Mouse (Mus musculus) MEL (cell line): ENCODE measurements around the gene Hpse2. TPM values are rescaled to one million over a fixed set of nuclear protein-coding genes. Genes with fewer than 3 reads are reported as not detected.
A peak's percentile ranks its signal among the peaks of the same experiment; 100 is the strongest.

ENCODE experiments used
- DNase-seq: peaks from one replicate; pipeline ENCODE4 v3.0.0; 2011; ENCODE audit warnings: low read depth, low spot score
- H3K27ac ChIP-seq: 2 replicates; pipeline ENCODE4 v1.5.1; 2012; ENCODE audit warnings: low read depth, mild to moderate bottlenecking, control low read depth, low read length, moderate library complexity; ENCODE audit not compliant: control insufficient read depth
- H3K27me3 ChIP-seq, 2 experiments: fragments of 150-350 bp in 1 of 2; sonication (generic) in 1 of 2; 2 replicates each; pipeline ENCODE4 v1.6.1; 2012; ENCODE audit warnings: low read length in 2 of 2, mild to moderate bottlenecking in 2 of 2, improper control_type of control experiment in 1 of 2, moderate library complexity in 1 of 2; ENCODE audit not compliant: insufficient read depth in 2 of 2, control insufficient read depth in 1 of 2
- H3K36me3 ChIP-seq, 2 experiments: 2 replicates each; pipeline ENCODE4 v1.6.1; 2012 to 2014; ENCODE audit warnings: low read length in 2 of 2, improper control_type of control experiment in 1 of 2, inconsistent platforms in 1 of 2, mild to moderate bottlenecking in 1 of 2; ENCODE audit not compliant: insufficient read depth in 2 of 2, control insufficient read depth in 1 of 2
- H3K4me1 ChIP-seq, 2 experiments: fragments of 150-350 bp in 1 of 2; sonication (generic) in 1 of 2; 2 replicates each; pipeline ENCODE4 v1.6.1; 2012; ENCODE audit warnings: low read length in 2 of 2, improper control_type of control experiment in 1 of 2, mild to moderate bottlenecking in 1 of 2; ENCODE audit not compliant: insufficient read depth in 2 of 2, control insufficient read depth in 1 of 2
- H3K4me3 ChIP-seq, 2 experiments: fragments of 150-350 bp in 1 of 2; sonication (generic) in 1 of 2; 2 replicates each; pipeline ENCODE4 v1.5.1; 2012; ENCODE audit warnings: low read depth in 2 of 2, low read length in 2 of 2, mild to moderate bottlenecking in 2 of 2, moderate library complexity in 2 of 2, control low read depth in 1 of 2, improper control_type of control experiment in 1 of 2; ENCODE audit not compliant: control insufficient read depth in 1 of 2, insufficient read depth in 1 of 2
- H3K79me2 ChIP-seq: 2 replicates; pipeline ENCODE4 v1.6.1; 2012; ENCODE audit warnings: mild to moderate bottlenecking, low read length, moderate library complexity; ENCODE audit not compliant: control insufficient read depth, poor library complexity, insufficient read depth
- H3K9ac ChIP-seq: 2 replicates; pipeline ENCODE4 v1.6.1; 2012; ENCODE audit warnings: low read depth, mild to moderate bottlenecking, control low read depth, low read length, moderate library complexity; ENCODE audit not compliant: control insufficient read depth, poor library complexity, severe bottlenecking
- H3K9me3 ChIP-seq: fragments of 150-350 bp; sonication (generic); replicated peaks from 2 replicates; pipeline ENCODE4 v1.6.1; 2012; ENCODE audit warnings: mild to moderate bottlenecking, low read length, improper control_type of control experiment, moderate library complexity; ENCODE audit not compliant: insufficient read depth
- CHD1 ChIP-seq: IDR thresholded peaks from 2 replicates; pipeline ENCODE4 v1.6.1; 2012; ENCODE audit warnings: low read depth, mild to moderate bottlenecking, inconsistent platforms, low read length, improper control_type of control experiment
- ELF1 ChIP-seq: IDR thresholded peaks from 2 replicates; pipeline ENCODE4 v1.6.1; 2014; ENCODE audit warnings: low read depth, mild to moderate bottlenecking, inconsistent platforms, low read length, improper control_type of control experiment, moderate library complexity
- GABPA ChIP-seq: IDR thresholded peaks from 2 replicates; pipeline ENCODE4 v1.6.1; 2012; ENCODE audit warnings: low read depth, mild to moderate bottlenecking, inconsistent platforms, low read length, improper control_type of control experiment, moderate library complexity
- HCFC1 ChIP-seq: IDR thresholded peaks from 2 replicates; pipeline ENCODE4 v1.6.1; 2012; ENCODE audit warnings: low read depth, mild to moderate bottlenecking, inconsistent platforms, low read length, improper control_type of control experiment, moderate library complexity
- JUND ChIP-seq: IDR thresholded peaks from 2 replicates; pipeline ENCODE4 v1.6.1; 2011; ENCODE audit warnings: low read depth, mild to moderate bottlenecking, improper control_type of control experiment, low read length
- KAT2A ChIP-seq: conservative IDR thresholded peaks from 2 replicates; pipeline ENCODE4 v1.6.1; 2012; ENCODE audit warnings: low read depth, low read length, improper control_type of control experiment, inconsistent platforms
- MAZ ChIP-seq: IDR thresholded peaks from 2 replicates; pipeline ENCODE4 v1.6.1; 2012; ENCODE audit warnings: low read depth, mild to moderate bottlenecking, inconsistent platforms, low read length, improper control_type of control experiment
- MEF2A ChIP-seq: IDR thresholded peaks from 2 replicates; pipeline ENCODE4 v1.6.1; 2014; ENCODE audit warnings: low read depth, mild to moderate bottlenecking, inconsistent platforms, low read length, improper control_type of control experiment; ENCODE audit not compliant: poor library complexity, insufficient replicate concordance, severe bottlenecking; ENCODE audit errors: extremely low read depth
- MXI1 ChIP-seq: IDR thresholded peaks from 2 replicates; pipeline ENCODE4 v1.6.1; 2011; ENCODE audit warnings: mild to moderate bottlenecking, low read depth, low read length, improper control_type of control experiment
- MYB ChIP-seq: IDR thresholded peaks from 2 replicates; pipeline ENCODE4 v1.6.1; 2011; ENCODE audit warnings: mild to moderate bottlenecking, low read depth, low read length, improper control_type of control experiment
- MYC ChIP-seq: IDR thresholded peaks from 2 replicates; pipeline ENCODE4 v1.6.1; 2011; ENCODE audit warnings: low read depth, mild to moderate bottlenecking, low read length, improper control_type of control experiment, moderate library complexity
- NRF1 ChIP-seq: IDR thresholded peaks from 2 replicates; pipeline ENCODE4 v1.6.1; 2014; ENCODE audit warnings: low read depth, mild to moderate bottlenecking, inconsistent platforms, low read length, improper control_type of control experiment, moderate library complexity; ENCODE audit not compliant: poor library complexity, insufficient read depth, severe bottlenecking
- RAD21 ChIP-seq: IDR thresholded peaks from 2 replicates; pipeline ENCODE4 v1.6.1; 2011; ENCODE audit warnings: mild to moderate bottlenecking, low read depth, low read length, improper control_type of control experiment
- SIN3A ChIP-seq: IDR thresholded peaks from 2 replicates; pipeline ENCODE4 v1.6.1; 2012; ENCODE audit warnings: low read length, improper control_type of control experiment, inconsistent platforms
- TBP ChIP-seq: IDR thresholded peaks from 2 replicates; pipeline ENCODE4 v1.8.0; 2011; ENCODE audit warnings: low read depth, low read length, improper control_type of control experiment
- TCF12 ChIP-seq: IDR thresholded peaks from 2 replicates; pipeline ENCODE4 v1.6.1; 2014; ENCODE audit warnings: low read depth, mild to moderate bottlenecking, inconsistent platforms, low read length, improper control_type of control experiment, moderate library complexity
- UBTF ChIP-seq: IDR thresholded peaks from 2 replicates; pipeline ENCODE4 v1.6.1; 2012; ENCODE audit warnings: low read depth, mild to moderate bottlenecking, inconsistent platforms, low read length, improper control_type of control experiment, moderate library complexity, borderline replicate concordance; ENCODE audit not compliant: insufficient read depth
- ZC3H11A ChIP-seq: IDR thresholded peaks from 2 replicates; pipeline ENCODE4 v1.6.1; 2012; ENCODE audit warnings: low read depth, mild to moderate bottlenecking, inconsistent platforms, low read length, improper control_type of control experiment
- ZKSCAN1 ChIP-seq: IDR thresholded peaks from 2 replicates; pipeline ENCODE4 v1.6.1; 2012; ENCODE audit warnings: low read depth, mild to moderate bottlenecking, inconsistent platforms, low read length, improper control_type of control experiment, moderate library complexity
- ZNF384 ChIP-seq: IDR thresholded peaks from 2 replicates; pipeline ENCODE4 v1.6.1; 2012; ENCODE audit warnings: low read depth, mild to moderate bottlenecking, inconsistent platforms, low read length, improper control_type of control experiment
- polyA plus RNA-seq, 2 experiments: library from polyadenylated mRNA; stranded (reverse) in 1 of 2; unstranded in 1 of 2; fragments of >175 nt in 1 of 2; fragments of >200 nt in 1 of 2; gene quantifications; 2 replicates each; pipeline versions ENCODE4 v1.2.1 to v1.2.4; 2012; ENCODE audit warnings: low replicate concordance in 2 of 2, low read depth in 1 of 2; ENCODE audit not compliant: insufficient read length in 2 of 2, insufficient read depth in 1 of 2, missing spikeins in 1 of 2
- total RNA-seq: library from RNA; depleted of rRNA; stranded (reverse); fragments of 300-350 nt; gene quantifications from 2 replicates; pipeline ENCODE4 v1.2.3, GENCODE M21; 2012

Gene Hpse2
- total and polyA plus RNA-seq, 3 experiments, result not detected

DNA sequence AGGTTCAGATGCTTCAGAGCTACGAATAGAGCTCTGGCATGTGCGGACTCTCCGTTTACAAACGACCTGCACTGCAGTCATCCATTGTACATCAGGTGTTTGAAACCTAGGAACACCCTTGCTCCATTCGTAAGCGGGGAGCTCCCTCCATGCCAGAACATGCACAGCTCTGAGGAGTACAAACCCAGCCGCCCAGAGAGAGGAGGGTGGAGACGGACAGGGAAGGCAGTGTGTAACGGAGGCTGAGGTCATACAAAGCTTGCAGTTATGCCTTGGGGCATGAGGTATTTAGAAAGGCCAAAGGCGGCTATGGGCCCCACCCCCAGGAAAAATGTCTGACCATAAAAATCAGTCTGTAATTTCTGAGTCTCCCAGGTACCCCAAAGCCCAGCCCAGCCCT is 623.8 kb downstream of the Hpse2 start:
- H3K9me3 ChIP-seq, result no peaks in the 10 kb centered on the region
- no peak for DNase-seq
- H3K4me3 ChIP-seq, result no peak overlapping the region
- H3K9ac ChIP-seq, result no peak overlapping the region
- H3K27ac ChIP-seq, result no peak overlapping the region
- TF ChIP-seq ZKSCAN1 (no peak), TCF12 (no peak), KAT2A (no peak), TBP (no peak)
- TF ChIP-seq, all 39 proteins: peak for 0
- H3K4me1 ChIP-seq, result no peaks in the 10 kb centered on the region
- peaks cover 0 to under 1% of the 10 kb centered on the region in 2 experiments; a peak in 1 of 4 replicates for H3K36me3 ChIP-seq
- H3K79me2 ChIP-seq, result no peaks in the 10 kb centered on the region
- H3K27me3 ChIP-seq, result no peaks in the 10 kb centered on the region

DNA sequence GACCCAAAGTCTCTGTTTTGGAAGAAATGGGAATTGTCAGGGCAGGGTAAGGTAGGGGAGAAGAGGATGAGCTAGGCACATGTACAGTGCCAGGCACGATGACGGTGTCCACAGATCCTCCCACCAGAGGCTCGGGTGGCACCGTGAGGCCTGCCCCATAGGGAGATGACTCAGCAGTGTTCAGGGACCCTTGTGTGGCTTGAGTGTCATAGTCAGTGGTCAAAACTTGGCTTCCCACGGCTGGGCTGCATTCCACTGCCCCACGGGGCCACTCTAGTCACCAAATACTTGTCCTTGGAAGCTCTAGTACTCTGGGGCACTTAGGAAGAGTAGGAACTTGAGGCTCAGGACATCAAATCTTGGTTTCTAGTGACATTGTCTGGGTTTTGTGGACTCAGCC is 631.5 kb downstream of the Hpse2 start:
- H3K27ac ChIP-seq, result no peak overlapping the region
- H3K27me3 ChIP-seq, result no peaks in the 10 kb centered on the region
- H3K36me3 ChIP-seq, result peaks cover 0 to 6% of the 10 kb centered on the region in 2 experiments; a peak in 3 of 4 replicates
- DNase-seq, result no peak
- no peak overlapping the region for H3K9ac ChIP-seq
- H3K4me3 ChIP-seq, result no peak overlapping the region
- no peaks in the 10 kb centered on the region for H3K9me3 ChIP-seq
- no peak for TF ChIP-seq RAD21
- TF ChIP-seq NRF1, result no peak
- TF ChIP-seq MEF2A, result no peak
- no peak for TF ChIP-seq SIN3A
- TF ChIP-seq MXI1, result no peak
- TF ChIP-seq JUND, result no peak
- no peak for TF ChIP-seq MYB
- TF ChIP-seq UBTF, result no peak
- H3K79me2 ChIP-seq, result peaks cover 5% of the 10 kb centered on the region; the same call in 1 of the 2 replicates
- H3K4me1 ChIP-seq, result peaks cover 5 to 8% of the 10 kb centered on the region in 2 experiments

DNA sequence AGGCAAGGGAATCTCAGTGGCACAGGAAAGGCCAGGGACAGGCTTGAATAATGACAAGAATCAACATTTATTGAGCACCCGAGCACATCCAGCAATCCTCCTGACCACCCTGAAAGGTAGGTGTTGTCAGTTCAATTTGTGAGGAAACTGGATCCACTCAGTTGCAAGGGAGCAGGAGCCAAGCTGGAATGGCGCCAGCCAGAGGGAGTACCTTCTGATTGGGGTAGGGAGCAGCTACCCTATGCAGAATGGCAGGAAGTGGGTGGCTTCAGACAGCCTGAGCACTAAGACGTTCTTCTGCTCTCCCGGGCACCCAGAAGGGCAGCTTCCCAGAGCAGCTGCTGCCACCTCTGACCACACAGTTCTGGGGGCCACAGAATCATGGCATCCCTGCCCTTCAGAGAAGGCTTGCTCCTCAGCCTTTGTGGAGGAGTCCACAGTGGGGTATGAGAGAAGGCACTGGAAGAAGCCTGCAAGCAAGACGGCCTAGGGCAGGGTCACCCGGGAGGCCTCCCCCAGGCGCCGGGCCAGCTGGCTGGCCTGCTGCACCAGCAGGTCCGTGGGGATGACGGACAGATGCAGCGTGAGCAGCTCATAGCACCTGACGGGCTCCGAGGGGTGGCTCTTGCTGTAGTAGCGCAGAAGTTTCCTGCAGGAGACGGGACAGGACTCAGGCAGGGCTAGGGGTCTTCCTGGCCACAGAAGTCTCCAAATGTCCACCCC is 632.8 kb downstream of the Hpse2 start:
- no peak overlapping the region for H3K9ac ChIP-seq
- no peak overlapping the region for H3K4me3 ChIP-seq
- H3K4me1 ChIP-seq, result peaks cover 8 to 16% of the 10 kb centered on the region in 2 experiments
- no peak for TF ChIP-seq KAT2A
- no peak for TF ChIP-seq ZNF384
- TF ChIP-seq CHD1, result no peak
- TF ChIP-seq MAZ, result no peak
- no peak for TF ChIP-seq MYC
- TF ChIP-seq GABPA, result no peak
- no peak for TF ChIP-seq ZKSCAN1
- TF ChIP-seq UBTF, result no peak
- TF ChIP-seq MEF2A, result no peak
- no peak for TF ChIP-seq ELF1
- no peak for TF ChIP-seq JUND
- no peak for TF ChIP-seq NRF1
- no peak for TF ChIP-seq ZC3H11A
- TF ChIP-seq HCFC1, result no peak
- H3K27me3 ChIP-seq, result no peaks in the 10 kb centered on the region
- no peaks in the 10 kb centered on the region for H3K9me3 ChIP-seq
- H3K27ac ChIP-seq, result no peak overlapping the region
- peak; percentile 30 for DNase-seq
- peaks cover 5% of the 10 kb centered on the region; the same call in 1 of the 2 replicates for H3K79me2 ChIP-seq
- peaks cover 0 to 12% of the 10 kb centered on the region in 2 experiments; a peak in 3 of 4 replicates for H3K36me3 ChIP-seq
